Mouse (Mus musculus) cerebellum, adult 2 months (tissue): Measurements from ENCODE around the gene Hs3st3a1.

Experiments
- CTCF ChIP-seq: fragments of 200-500 bp; IDR thresholded peaks from 2 replicates; pipeline ENCODE4 v1.5.1; 2011; ENCODE audit warnings: low read depth, mild to moderate bottlenecking, control low read depth, low read length, moderate library complexity, borderline replicate concordance; ENCODE audit not compliant: insufficient read depth
- POLR2A ChIP-seq: fragments of 200-500 bp; IDR thresholded peaks from 2 replicates; pipeline ENCODE4 v1.6.1; 2011; ENCODE audit warnings: low read length, control low read depth, borderline replicate concordance; ENCODE audit not compliant: insufficient read depth

GRCm38 (mm10) chr11:64461746-64462145 is 26.6 kb downstream of the Hs3st3a1 start:
- TF ChIP-seq POLR2A (no peak), CTCF (no peak)
